Mouse (Mus musculus) thymus, adult 2 months (tissue): ENCODE measurements around the gene Sec24c.

Source experiments
- CTCF ChIP-seq: fragments of 200-500 bp; IDR thresholded peaks from 2 replicates; pipeline ENCODE4 v1.5.1; 2012; ENCODE audit warnings: mild to moderate bottlenecking, control low read depth, low read length, moderate library complexity, borderline replicate concordance; ENCODE audit not compliant: control insufficient read depth, poor library complexity, insufficient read depth; ENCODE audit errors: extremely low read depth
- POLR2A ChIP-seq: fragments of 200-500 bp; IDR thresholded peaks from 2 replicates; pipeline ENCODE4 v1.6.1; 2012; ENCODE audit warnings: mild to moderate bottlenecking, low read length, control low read depth, moderate library complexity; ENCODE audit not compliant: control insufficient read depth, poor library complexity, insufficient read depth; ENCODE audit errors: extremely low read depth

DNA sequence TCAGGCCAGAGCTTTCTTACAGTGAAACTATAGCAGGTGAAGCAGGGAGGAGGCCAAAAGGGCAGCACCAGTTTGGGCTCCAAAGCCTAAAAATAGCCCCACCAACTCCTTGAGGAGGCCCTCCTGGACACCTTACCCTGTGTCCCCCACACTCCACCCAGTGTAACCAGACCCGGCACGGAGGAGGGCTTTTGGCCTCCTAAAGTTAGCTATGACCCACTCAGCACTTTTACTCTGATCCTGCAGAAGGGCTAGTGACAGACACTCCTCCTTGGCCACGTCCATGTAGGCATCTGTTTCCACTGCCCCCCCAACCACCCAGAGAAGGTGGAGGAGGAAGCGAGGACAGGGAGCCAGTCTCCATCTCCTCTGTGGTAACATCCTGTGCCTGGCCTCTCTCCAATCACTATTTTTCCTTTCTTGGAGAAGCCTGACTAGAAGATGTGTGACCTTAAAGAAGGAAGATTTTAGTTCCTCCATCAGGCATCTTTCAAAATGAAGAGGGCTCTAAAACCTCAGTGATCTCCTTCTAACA, 22.3 kb upstream of the Sec24c start:
- TF ChIP-seq POLR2A (no peak), CTCF (no peak)
